Mouse (Mus musculus): ENCODE measurements around the gene Dapk2.
A peak's percentile ranks its signal among the peaks of the same experiment; 100 is the strongest.

The Dapk2 gene

GRCm38 (mm10) chr9:66228456-66229151, 70.6 kb downstream of the Dapk2 start:
- DNase-seq (ENCODE audit: low spot score in 2 of 2) = no peak

GRCm38 (mm10) chr9:66231820-66232479, 73.9 kb downstream of the Dapk2 start:
- no peak for DNase-seq (ENCODE audit: low spot score in 2 of 2)

GRCm38 (mm10) chr9:66236615-66237014, 78.6 kb downstream of the Dapk2 start:
- DNase-seq (ENCODE audit: low spot score in 2 of 2) = no peak

DNA sequence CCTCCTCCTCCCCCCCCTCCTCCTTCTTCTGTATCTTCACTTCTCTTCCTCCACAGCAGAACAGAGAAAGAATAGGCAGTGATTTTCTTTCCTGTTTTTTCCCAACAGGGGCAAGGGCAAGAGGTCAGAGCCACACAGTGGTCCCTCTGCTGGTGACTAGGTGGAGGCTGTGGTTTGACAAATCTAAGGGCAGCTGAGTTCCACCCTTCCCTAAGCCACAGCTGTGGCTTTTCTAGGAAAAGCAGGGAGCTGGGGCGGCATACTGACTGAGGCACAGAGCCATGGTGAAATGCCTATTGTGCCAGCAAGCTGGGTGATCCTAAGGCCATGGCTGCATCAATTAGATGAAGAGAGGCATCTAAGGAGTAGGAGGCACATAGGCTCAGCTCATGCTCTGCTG, 79.7 kb downstream of the Dapk2 start:
- no peak for DNase-seq (ENCODE audit: low spot score in 2 of 2)

GRCm38 (mm10) chr9:66239173-66239572, 81.2 kb downstream of the Dapk2 start:
- DNase-seq (ENCODE audit: low spot score in 2 of 2) = no peak

GRCm38 (mm10) chr9:66239691-66240090, 81.7 kb downstream of the Dapk2 start:
- no peak for DNase-seq (ENCODE audit: low spot score in 2 of 2)

DNA sequence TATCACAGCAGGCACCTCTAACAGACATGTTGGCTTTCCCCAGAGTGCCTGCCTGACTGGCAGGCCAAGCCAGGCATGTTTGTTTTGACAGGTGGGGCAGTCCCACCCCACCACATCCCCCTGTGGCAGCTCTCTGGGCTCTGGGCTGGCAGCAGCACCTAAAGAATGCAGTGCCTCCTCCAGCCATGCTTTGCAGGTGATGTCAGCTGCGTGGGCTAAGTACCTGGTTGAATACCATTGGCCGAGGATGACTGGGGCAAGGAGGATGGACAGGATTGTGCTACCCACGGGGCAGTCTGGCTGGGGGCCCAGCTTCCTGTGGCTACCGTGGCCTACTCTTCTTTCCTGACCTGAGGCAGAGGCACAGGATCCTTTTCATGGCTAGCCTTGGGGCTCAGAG, 82.5 kb downstream of the Dapk2 start:
- no peak for DNase-seq (ENCODE audit: low spot score in 2 of 2)

GRCm38 (mm10) chr9:66240991-66241390, 83.0 kb downstream of the Dapk2 start:
- DNase-seq (ENCODE audit: low spot score in 2 of 2) = no peak

- no peak for DNase-seq (ENCODE audit: low spot score in 2 of 2)
These were observed 83.7 kb downstream of the Dapk2 start for GRCm38 (mm10) chr9:66241722-66242121.

GRCm38 (mm10) chr9:66243240-66243639, 85.2 kb downstream of the Dapk2 start:
- DNase-seq (ENCODE audit: low spot score in 2 of 2) = no peak

- no peak for DNase-seq (ENCODE audit: low spot score in 2 of 2)
These were observed 86.1 kb downstream of the Dapk2 start for GRCm38 (mm10) chr9:66244079-66244478.

DNA sequence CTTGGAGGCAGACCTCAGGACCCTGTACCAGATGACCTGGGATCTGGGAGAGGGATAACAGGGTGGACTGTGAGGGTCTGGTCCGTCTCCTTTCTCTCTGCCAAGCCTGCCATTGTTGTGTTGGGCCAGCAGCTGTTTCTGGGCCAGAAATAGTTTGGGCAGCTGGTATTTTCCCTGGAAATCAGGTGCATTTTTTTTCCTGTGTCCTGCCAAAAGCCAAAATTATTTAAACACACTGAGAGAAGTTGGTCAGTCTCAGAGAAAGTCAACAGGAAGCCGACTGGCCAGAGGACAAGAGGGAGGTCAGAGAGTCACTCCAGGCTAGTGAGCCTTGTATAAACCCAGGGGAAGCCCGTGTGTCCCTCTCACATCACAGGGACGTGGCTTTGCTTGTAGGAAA, 87.7 kb downstream of the Dapk2 start:
- DNase-seq (ENCODE audit: low spot score in 2 of 2) = no peak

DNA sequence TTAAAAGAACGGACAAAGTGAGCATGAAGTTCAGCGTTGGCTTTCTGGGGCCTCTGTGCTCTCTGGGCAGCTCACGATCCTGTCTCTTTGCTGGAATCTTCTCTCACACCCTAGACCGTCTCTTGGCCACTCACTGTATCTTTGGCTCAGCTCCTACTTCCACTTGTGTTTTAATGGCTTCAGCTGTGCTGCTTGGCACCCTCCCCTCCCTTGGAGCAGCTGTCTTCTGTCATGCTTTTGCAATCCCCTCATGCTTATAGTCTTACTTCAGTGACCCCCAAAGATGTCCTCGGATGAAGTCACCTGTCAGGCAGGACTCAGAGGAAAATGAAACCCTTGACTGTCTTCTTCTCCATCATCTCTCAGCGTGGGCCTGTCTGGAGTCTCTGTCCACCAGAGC, 91.3 kb downstream of the Dapk2 start:
- DNase-seq (ENCODE audit: low spot score in 2 of 2) = no peak

GRCm38 (mm10) chr9:66251159-66251691, 93.2 kb downstream of the Dapk2 start:
- no peak for DNase-seq (ENCODE audit: low spot score in 2 of 2)

DNA sequence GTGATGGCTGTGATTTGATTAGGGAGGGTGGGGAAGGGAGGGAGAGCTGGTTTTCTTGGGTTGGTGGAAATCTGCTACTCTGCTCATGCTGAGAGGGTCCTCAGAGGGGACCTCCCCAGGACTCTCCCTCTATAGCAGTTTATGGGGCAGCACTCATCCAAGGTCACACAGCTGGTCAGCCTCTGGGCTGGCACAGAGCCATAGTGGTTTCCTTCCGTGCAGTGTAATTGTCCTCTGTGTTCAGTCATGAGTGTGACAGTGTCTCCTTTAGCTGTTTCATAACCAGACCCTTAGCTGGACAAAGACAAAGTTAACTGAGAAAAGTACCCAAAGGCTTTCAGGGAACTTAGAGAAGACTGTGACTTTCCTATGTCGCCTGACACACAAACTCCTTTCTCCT, 103.7 kb downstream of the Dapk2 start:
- no peak for DNase-seq (ENCODE audit: low spot score in 2 of 2)

GRCm38 (mm10) chr9:66263701-66264100, 105.7 kb downstream of the Dapk2 start:
- no peak for DNase-seq (ENCODE audit: low spot score in 2 of 2)

- DNase-seq (ENCODE audit: low spot score in 2 of 2) = peak in 1 of 2 experiments; percentile 50
These were observed 107.6 kb downstream of the Dapk2 start for GRCm38 (mm10) chr9:66265645-66266044.

GRCm38 (mm10) chr9:66266237-66267170, 108.5 kb downstream of the Dapk2 start:
- no peak for DNase-seq (ENCODE audit: low spot score in 2 of 2)

DNA sequence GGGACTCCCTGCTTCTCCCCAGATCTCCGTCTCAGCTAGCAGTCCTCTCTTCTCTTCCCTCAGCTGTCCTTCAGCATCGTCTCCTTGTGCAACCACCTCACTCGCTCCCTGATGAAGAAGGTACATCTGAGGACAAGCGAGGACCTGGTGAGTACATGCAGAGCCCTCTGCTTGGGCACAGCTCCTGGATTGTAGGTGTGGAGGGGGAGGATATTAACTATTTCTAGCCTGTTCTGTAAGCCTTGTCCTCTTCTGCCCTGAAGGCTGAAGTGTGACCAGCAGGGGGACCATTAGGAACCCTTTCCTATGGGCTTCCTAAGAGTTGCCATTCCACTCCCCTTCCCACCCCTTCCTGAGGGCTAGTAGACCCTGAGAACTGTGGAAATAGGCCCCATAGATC, 110.8 kb downstream of the Dapk2 start:
- DNase-seq (ENCODE audit: low spot score in 2 of 2) = no peak

DNA sequence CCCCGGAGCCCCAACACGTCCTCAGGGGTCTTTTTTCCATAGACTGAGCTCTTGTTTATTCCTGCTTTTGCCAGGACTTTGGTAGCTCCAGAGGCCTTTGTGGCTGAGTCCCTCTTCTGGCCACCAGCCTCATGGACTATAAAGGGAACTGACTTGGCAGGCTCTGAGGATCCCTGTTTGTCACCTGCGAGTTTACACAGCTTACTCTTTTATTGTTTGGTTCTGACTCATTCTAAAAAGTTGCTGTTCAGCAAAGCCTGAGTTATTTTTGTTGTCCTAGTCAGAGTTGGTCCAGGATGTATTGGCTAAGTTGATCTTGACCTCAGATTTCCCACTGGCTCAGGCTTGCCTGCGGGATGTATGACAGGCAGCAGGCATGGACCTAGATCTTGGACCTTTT, 112.0 kb downstream of the Dapk2 start:
- no peak for DNase-seq (ENCODE audit: low spot score in 2 of 2)

DNA sequence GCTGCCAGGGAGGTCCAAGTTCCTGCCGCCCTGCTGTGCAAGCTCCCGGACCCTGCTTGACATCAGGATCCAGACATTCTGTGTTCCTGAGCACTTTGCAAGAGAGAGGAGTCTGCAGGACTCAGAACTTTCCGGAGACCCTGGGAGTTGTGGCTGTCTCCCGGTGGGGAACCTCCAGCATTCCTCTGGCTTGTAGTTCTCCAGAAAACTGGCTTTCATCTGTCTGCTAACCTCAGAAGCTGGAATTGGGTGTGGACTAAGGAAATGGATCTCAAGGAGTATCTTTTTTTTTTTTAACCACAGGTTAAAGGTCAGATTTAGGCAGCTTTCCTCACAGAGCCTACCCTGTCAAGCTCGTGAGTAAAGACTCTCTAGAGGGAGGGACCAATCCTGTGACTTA, 113.7 kb downstream of the Dapk2 start:
- DNase-seq (ENCODE audit: low spot score in 2 of 2) = no peak

DNA sequence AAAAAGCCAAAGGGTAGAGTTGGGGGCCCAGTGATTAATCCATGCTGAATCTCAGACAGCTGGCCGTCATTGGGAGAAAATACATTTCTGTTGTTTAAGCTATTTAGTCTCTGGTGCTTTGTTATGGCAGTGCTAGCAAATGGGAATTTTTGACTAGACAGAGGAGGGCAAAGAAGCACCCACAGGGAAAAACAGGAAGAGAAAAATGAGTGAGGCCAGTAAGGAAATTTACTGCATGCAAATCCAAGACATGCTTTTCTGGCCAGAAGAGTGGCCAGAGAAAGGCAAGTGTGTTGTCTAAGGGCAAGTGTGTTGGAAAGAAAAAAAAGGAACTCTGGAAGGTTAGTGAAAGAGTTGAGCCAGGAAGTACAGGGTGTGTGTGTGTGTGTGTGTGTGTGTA, 115.6 kb downstream of the Dapk2 start:
- no peak for DNase-seq (ENCODE audit: low spot score in 2 of 2)
